Mouse (Mus musculus): Measurements from ENCODE around the gene Htr6. TPM values are rescaled to one million over a fixed set of nuclear protein-coding genes. Genes with fewer than 3 reads are reported as not detected.

Htr6 gene
- polyA plus RNA-seq, 1 experiment = not detected

DNA sequence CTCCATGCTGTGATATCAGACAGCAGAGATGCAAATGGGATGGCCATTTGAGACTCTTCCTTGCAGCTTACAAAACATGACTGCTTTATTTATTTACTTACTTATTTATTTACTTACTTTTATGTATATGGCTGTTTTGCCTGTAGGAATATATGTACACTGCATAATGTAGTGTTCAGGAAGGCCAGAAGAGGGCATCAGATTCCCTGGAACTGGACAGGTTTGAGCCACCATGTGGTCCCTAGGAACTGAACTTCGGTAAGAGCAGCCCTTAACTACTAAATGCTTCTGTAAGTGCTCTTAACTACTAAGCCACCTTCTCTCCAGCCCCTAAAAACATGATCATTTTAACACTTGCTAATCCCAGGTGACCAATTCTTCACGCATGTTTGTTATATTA lies 2.9 kb upstream of the Htr6 start:
- Histone ChIP-seq H3K27me3 (ENCODE audit: control insufficient read depth, insufficient read depth, low read length, poor library complexity, severe bottlenecking) (peaks cover 2% of the 10 kb centered on the region; the same call in 1 of the 2 replicates), H3K4me1 (ENCODE audit: control insufficient read depth, insufficient read depth, low read length) (no peaks in the 10 kb centered on the region), H3K27ac (ENCODE audit: insufficient read depth, low read length) (no peak overlapping the region), H3K9ac (ENCODE audit: low read depth, poor library complexity, severe bottlenecking) (no peak overlapping the region), H3K4me3 (ENCODE audit: low read depth, low read length) (no peak overlapping the region), H3K9me3 (replicated peaks; ENCODE audit: control insufficient read depth, insufficient read depth, low read length, poor library complexity, severe bottlenecking) (no peaks in the 10 kb centered on the region), H3K36me3 (ENCODE audit: control insufficient read depth, insufficient read depth, low read length, poor library complexity, severe bottlenecking) (no peaks in the 10 kb centered on the region)
- TF ChIP-seq CTCF (IDR thresholded peaks at IDR 0.05; ENCODE audit: low read depth, low read length) (peak; percentile 37), POLR2A (IDR thresholded peaks at IDR 0.05; ENCODE audit: insufficient read depth, low read length) (no peak), EP300 (IDR thresholded peaks at IDR 0.05; ENCODE audit: insufficient read depth, low read depth, low read length) (no peak)

DNA sequence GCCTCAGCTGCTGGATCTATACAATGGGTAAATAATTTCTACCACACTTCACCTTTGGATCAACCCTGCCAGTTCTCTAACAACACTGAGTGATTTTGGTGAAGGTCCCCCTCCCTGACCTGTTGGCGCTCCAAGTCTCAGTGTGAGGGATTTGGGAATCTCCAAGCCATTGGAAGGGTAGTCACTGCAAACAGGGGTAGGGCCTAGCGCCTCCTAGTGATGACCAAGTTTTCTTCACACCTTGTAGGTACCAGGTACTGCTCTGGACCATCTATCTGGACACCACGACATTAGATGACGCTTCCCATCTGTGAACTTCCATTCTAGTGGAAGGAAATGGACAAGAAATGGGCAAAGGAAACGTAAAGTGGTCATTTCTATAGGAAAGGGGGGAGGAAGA lies 545 bp upstream of the Htr6 start:
- Histone ChIP-seq H3K4me3 (ENCODE audit: low read depth, low read length) (peak overlapping the region; percentile 52; the same call in 1 of the 2 replicates), H3K4me1 (ENCODE audit: control insufficient read depth, insufficient read depth, low read length) (no peaks in the 10 kb centered on the region), H3K27me3 (ENCODE audit: control insufficient read depth, insufficient read depth, low read length, poor library complexity, severe bottlenecking) (peaks cover 2% of the 10 kb centered on the region; the same call in 1 of the 2 replicates), H3K9me3 (replicated peaks; ENCODE audit: control insufficient read depth, insufficient read depth, low read length, poor library complexity, severe bottlenecking) (no peaks in the 10 kb centered on the region), H3K27ac (ENCODE audit: insufficient read depth, low read length) (no peak overlapping the region), H3K9ac (ENCODE audit: low read depth, poor library complexity, severe bottlenecking) (no peak overlapping the region; the same call in 1 of the 2 replicates), H3K36me3 (ENCODE audit: control insufficient read depth, insufficient read depth, low read length, poor library complexity, severe bottlenecking) (no peaks in the 10 kb centered on the region)
- peak; percentile 62 for TF ChIP-seq CTCF (IDR thresholded peaks at IDR 0.05; ENCODE audit: low read depth, low read length)
- no peak for TF ChIP-seq POLR2A (IDR thresholded peaks at IDR 0.05; ENCODE audit: insufficient read depth, low read length)

- Histone ChIP-seq H3K9me3 (replicated peaks; ENCODE audit: control insufficient read depth, insufficient read depth, low read length, poor library complexity, severe bottlenecking) (no peaks in the 10 kb centered on the region), H3K4me1 (ENCODE audit: control insufficient read depth, insufficient read depth, low read length) (no peaks in the 10 kb centered on the region), H3K36me3 (ENCODE audit: control insufficient read depth, insufficient read depth, low read length, poor library complexity, severe bottlenecking) (no peaks in the 10 kb centered on the region), H3K4me3 (ENCODE audit: low read depth, low read length) (peak overlapping the region; percentile 52), H3K27me3 (ENCODE audit: control insufficient read depth, insufficient read depth, low read length, poor library complexity, severe bottlenecking) (peaks cover 2% of the 10 kb centered on the region; the same call in 1 of the 2 replicates), H3K9ac (ENCODE audit: low read depth, poor library complexity, severe bottlenecking) (no peak overlapping the region), H3K27ac (ENCODE audit: insufficient read depth, low read length) (no peak overlapping the region)
- TF ChIP-seq EP300 (IDR thresholded peaks at IDR 0.05; ENCODE audit: insufficient read depth, low read depth, low read length) (no peak), CTCF (IDR thresholded peaks at IDR 0.05; ENCODE audit: low read depth, low read length) (no peak), POLR2A (IDR thresholded peaks at IDR 0.05; ENCODE audit: insufficient read depth, low read length) (no peak)
These were observed 1.3 kb downstream of the Htr6 start for GRCm38 (mm10) chr4:139074060-139074459.

DNA sequence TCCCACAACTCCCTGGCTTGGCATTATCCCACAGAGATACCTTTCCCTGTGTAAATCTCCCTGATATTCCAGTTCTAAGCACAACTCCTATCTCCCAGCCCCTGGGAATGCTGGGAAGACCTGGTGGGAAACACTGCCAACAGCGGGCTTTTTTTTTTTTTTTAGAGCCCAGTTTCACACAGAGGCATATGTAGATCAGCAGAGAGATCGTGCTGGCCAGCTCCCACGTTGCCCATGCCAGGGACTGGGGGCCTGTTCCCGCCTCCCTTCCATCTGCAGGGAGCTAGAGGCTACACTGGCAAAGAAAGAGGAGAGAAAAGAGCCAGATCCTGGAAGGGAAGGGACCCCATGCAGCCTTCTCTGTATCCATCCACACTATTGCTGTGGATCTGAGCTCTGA lies 7.1 kb downstream of the Htr6 start:
- H3K27ac ChIP-seq (ENCODE audit: insufficient read depth, low read length) = no peak overlapping the region
- no peaks in the 10 kb centered on the region for H3K4me1 ChIP-seq (ENCODE audit: control insufficient read depth, insufficient read depth, low read length)
- H3K9ac ChIP-seq (ENCODE audit: low read depth, poor library complexity, severe bottlenecking) = no peak overlapping the region
- no peaks in the 10 kb centered on the region for H3K9me3 ChIP-seq (replicated peaks; ENCODE audit: control insufficient read depth, insufficient read depth, low read length, poor library complexity, severe bottlenecking)
- H3K36me3 ChIP-seq (ENCODE audit: control insufficient read depth, insufficient read depth, low read length, poor library complexity, severe bottlenecking) = no peaks in the 10 kb centered on the region
- no peaks in the 10 kb centered on the region for H3K27me3 ChIP-seq (ENCODE audit: control insufficient read depth, insufficient read depth, low read length, poor library complexity, severe bottlenecking)
- no peak overlapping the region for H3K4me3 ChIP-seq (ENCODE audit: low read depth, low read length)
- no peak for TF ChIP-seq EP300 (IDR thresholded peaks at IDR 0.05; ENCODE audit: insufficient read depth, low read depth, low read length)
- no peak for TF ChIP-seq POLR2A (IDR thresholded peaks at IDR 0.05; ENCODE audit: insufficient read depth, low read length)

GRCm38 (mm10) chr4:139064831-139065230 lies 10.5 kb downstream of the Htr6 start:
- no peaks in the 10 kb centered on the region for H3K27me3 ChIP-seq (ENCODE audit: control insufficient read depth, insufficient read depth, low read length, poor library complexity, severe bottlenecking)
- no peaks in the 10 kb centered on the region for H3K4me1 ChIP-seq (ENCODE audit: control insufficient read depth, insufficient read depth, low read length)
- no peak overlapping the region for H3K4me3 ChIP-seq (ENCODE audit: low read depth, low read length)
- TF ChIP-seq EP300 (IDR thresholded peaks at IDR 0.05; ENCODE audit: insufficient read depth, low read depth, low read length) (no peak), CTCF (IDR thresholded peaks at IDR 0.05; ENCODE audit: low read depth, low read length) (no peak), POLR2A (IDR thresholded peaks at IDR 0.05; ENCODE audit: insufficient read depth, low read length) (no peak)
- no peak overlapping the region for H3K27ac ChIP-seq (ENCODE audit: insufficient read depth, low read length)
- H3K36me3 ChIP-seq (ENCODE audit: control insufficient read depth, insufficient read depth, low read length, poor library complexity, severe bottlenecking) = no peaks in the 10 kb centered on the region
- no peak overlapping the region for H3K9ac ChIP-seq (ENCODE audit: low read depth, poor library complexity, severe bottlenecking)
- H3K9me3 ChIP-seq (replicated peaks; ENCODE audit: control insufficient read depth, insufficient read depth, low read length, poor library complexity, severe bottlenecking) = no peaks in the 10 kb centered on the region

DNA sequence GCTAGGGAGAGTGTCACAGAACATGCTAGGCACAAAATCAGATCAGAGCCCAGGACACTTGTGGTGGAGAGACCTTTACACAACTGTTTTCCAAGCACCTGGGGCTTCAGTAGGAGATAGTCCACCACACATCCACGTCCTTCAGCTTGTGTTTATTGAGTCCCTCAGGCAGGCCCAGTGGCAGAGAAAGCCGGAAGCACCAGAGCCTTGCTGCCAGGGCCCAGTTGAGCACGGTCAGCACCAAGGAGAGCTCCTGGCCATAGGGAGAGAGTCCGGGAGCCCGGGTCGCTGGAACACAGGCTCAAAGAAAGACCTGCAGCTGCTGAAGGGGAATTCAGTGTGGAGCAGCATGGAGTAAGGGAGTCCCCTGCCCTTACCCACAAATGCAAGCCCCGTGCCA lies 15.8 kb downstream of the Htr6 start:
- Histone ChIP-seq H3K27me3 (ENCODE audit: control insufficient read depth, insufficient read depth, low read length, poor library complexity, severe bottlenecking) (no peaks in the 10 kb centered on the region), H3K9me3 (replicated peaks; ENCODE audit: control insufficient read depth, insufficient read depth, low read length, poor library complexity, severe bottlenecking) (no peaks in the 10 kb centered on the region), H3K36me3 (ENCODE audit: control insufficient read depth, insufficient read depth, low read length, poor library complexity, severe bottlenecking) (no peaks in the 10 kb centered on the region), H3K4me1 (ENCODE audit: control insufficient read depth, insufficient read depth, low read length) (no peaks in the 10 kb centered on the region), H3K9ac (ENCODE audit: low read depth, poor library complexity, severe bottlenecking) (no peak overlapping the region), H3K4me3 (ENCODE audit: low read depth, low read length) (no peak overlapping the region), H3K27ac (ENCODE audit: insufficient read depth, low read length) (no peak overlapping the region)
- TF ChIP-seq POLR2A (IDR thresholded peaks at IDR 0.05; ENCODE audit: insufficient read depth, low read length) = no peak
- TF ChIP-seq EP300 (IDR thresholded peaks at IDR 0.05; ENCODE audit: insufficient read depth, low read depth, low read length) = no peak
- TF ChIP-seq CTCF (IDR thresholded peaks at IDR 0.05; ENCODE audit: low read depth, low read length) = no peak

Measured in ES-Bruce4 (cell line).